Mouse (Mus musculus) hindbrain, embryonic 16.5 days (tissue): ENCODE data around the gene Kcnb1. TPM values are rescaled to one million over a fixed set of nuclear protein-coding genes. Genes with fewer than 3 reads are reported as not detected.

Source experiments
- ATAC-seq: fragments of 200-750 bp; cut with Nextera tagmentation; 2 replicates; pipeline ENCODE4 v1.8.0; 2017; ENCODE audit warnings: moderate TSS enrichment, moderate library complexity
- H3K27ac ChIP-seq: fragments of 300-500 bp; sonication (generic); 2 replicates; pipeline ENCODE4 v1.5.1; 2014; ENCODE audit warnings: low read depth, mild to moderate bottlenecking, control low read depth, low read length, moderate library complexity
- H3K27me3 ChIP-seq: fragments of 300-500 bp; sonication (generic); replicated peaks from 2 replicates; pipeline ENCODE4 v1.6.1; 2014; ENCODE audit warnings: low read length; ENCODE audit not compliant: control insufficient read depth, insufficient read depth
- H3K36me3 ChIP-seq: fragments of 300-500 bp; sonication (generic); 2 replicates; pipeline ENCODE4 v1.6.1; 2014; ENCODE audit warnings: mild to moderate bottlenecking, low read length, moderate library complexity, mixed read lengths; ENCODE audit not compliant: control insufficient read depth, insufficient read depth
- H3K4me1 ChIP-seq: fragments of 300-500 bp; sonication (generic); 2 replicates; pipeline ENCODE4 v1.6.1; 2014; ENCODE audit warnings: low read depth, low read length; ENCODE audit not compliant: control insufficient read depth, insufficient read depth
- H3K4me2 ChIP-seq: fragments of 300-500 bp; sonication (generic); 2 replicates; pipeline ENCODE4 v1.6.1; 2014; ENCODE audit warnings: mild to moderate bottlenecking, low read length, control low read depth, moderate library complexity
- H3K4me3 ChIP-seq: fragments of 300-500 bp; sonication (generic); 2 replicates; pipeline ENCODE4 v1.5.1; 2014; ENCODE audit warnings: mild to moderate bottlenecking, low read length, control low read depth, moderate library complexity
- H3K9ac ChIP-seq: fragments of 300-500 bp; sonication (generic); 2 replicates; pipeline ENCODE4 v1.6.1; 2014; ENCODE audit warnings: low read depth, mild to moderate bottlenecking, control low read depth, low read length, moderate library complexity
- H3K9me3 ChIP-seq: fragments of 300-500 bp; sonication (generic); 2 replicates; pipeline ENCODE4 v1.6.1; 2014; ENCODE audit warnings: mild to moderate bottlenecking, low read length, moderate library complexity; ENCODE audit not compliant: control insufficient read depth
- WGBS: fragments of 180-500 bp; shearing (Covaris S2); extraction: QIAGEN DNeasy Blood & Tissue Kit; methylation state at CpG from one replicate; pipeline ENCODE4 v1.1.7; 2014; 5-methylcytosine and 5-hydroxymethylcytosine counted together
- polyA plus RNA-seq: library from polyadenylated mRNA; unstranded; fragments of >200 nt; fragmentation: Nextera tagmentation; extraction: Ambion mirVana; gene quantifications from 2 replicates; pipeline ENCODE4 v1.2.1, GENCODE M21; 2015

The Kcnb1 gene
- polyA plus RNA-seq, 1 experiment from 2014 or later, result 3.2 TPM

- Histone ChIP-seq H3K4me1 (peaks cover 3% of the 10 kb centered on the region), H3K9ac (no peak overlapping the region), H3K9me3 (no peaks in the 10 kb centered on the region), H3K4me3 (no peak overlapping the region), H3K27ac (no peak overlapping the region), H3K27me3 (no peaks in the 10 kb centered on the region), H3K36me3 (no peaks in the 10 kb centered on the region; the same call in 1 of the 2 replicates), H3K4me2 (no peak overlapping the region)
- ATAC-seq, result no peak
- 85% methylated on average over 8 of the region's 8 CpGs for WGBS
Observed at GRCm38 (mm10) chr2:167181096-167181495, 8.9 kb downstream of the Kcnb1 start.

- Histone ChIP-seq H3K4me1 (peaks cover 2% of the 10 kb centered on the region), H3K4me3 (no peak overlapping the region), H3K4me2 (no peak overlapping the region), H3K27me3 (no peaks in the 10 kb centered on the region), H3K36me3 (no peaks in the 10 kb centered on the region), H3K9ac (no peak overlapping the region), H3K27ac (no peak overlapping the region), H3K9me3 (no peaks in the 10 kb centered on the region)
- no peak for ATAC-seq
- 91% methylated on average over 10 of the region's 10 CpGs for WGBS
Observed at GRCm38 (mm10) chr2:167179301-167179700, 10.7 kb downstream of the Kcnb1 start.

GRCm38 (mm10) chr2:167177231-167177641 is 12.7 kb downstream of the Kcnb1 start:
- H3K27ac ChIP-seq, result no peak overlapping the region
- H3K36me3 ChIP-seq, result peaks cover 9% of the 10 kb centered on the region; the same call in 1 of the 2 replicates
- H3K4me1 ChIP-seq, result no peaks in the 10 kb centered on the region
- WGBS, result 63% methylated on average over 10 of the region's 10 CpGs
- H3K9ac ChIP-seq, result no peak overlapping the region
- H3K27me3 ChIP-seq, result no peaks in the 10 kb centered on the region
- no peak for ATAC-seq
- H3K4me2 ChIP-seq, result no peak overlapping the region
- no peak overlapping the region for H3K4me3 ChIP-seq
- H3K9me3 ChIP-seq, result no peaks in the 10 kb centered on the region

GRCm38 (mm10) chr2:167175284-167175683 is 14.7 kb downstream of the Kcnb1 start:
- H3K4me1 ChIP-seq, result no peaks in the 10 kb centered on the region
- H3K4me2 ChIP-seq, result no peak overlapping the region
- H3K27ac ChIP-seq, result no peak overlapping the region
- no peak overlapping the region for H3K4me3 ChIP-seq
- no peak overlapping the region for H3K9ac ChIP-seq
- WGBS, result 93% methylated on average over 6 of the region's 6 CpGs
- peaks cover 9% of the 10 kb centered on the region; the same call in 1 of the 2 replicates for H3K36me3 ChIP-seq
- H3K9me3 ChIP-seq, result no peaks in the 10 kb centered on the region
- ATAC-seq, result no peak
- H3K27me3 ChIP-seq, result no peaks in the 10 kb centered on the region

- Histone ChIP-seq H3K27me3 (no peaks in the 10 kb centered on the region), H3K9ac (no peak overlapping the region), H3K4me2 (no peak overlapping the region), H3K9me3 (no peaks in the 10 kb centered on the region), H3K4me1 (no peaks in the 10 kb centered on the region), H3K27ac (no peak overlapping the region), H3K36me3 (peaks cover 9% of the 10 kb centered on the region; the same call in 1 of the 2 replicates), H3K4me3 (no peak overlapping the region)
- no peak for ATAC-seq
- 79% methylated on average over 5 of the region's 5 CpGs for WGBS
Observed at GRCm38 (mm10) chr2:167173051-167173875, 16.7 kb downstream of the Kcnb1 start.

GRCm38 (mm10) chr2:167167515-167168212 is 22.3 kb downstream of the Kcnb1 start:
- no peak overlapping the region for H3K4me2 ChIP-seq
- H3K4me3 ChIP-seq, result no peak overlapping the region
- no peak for ATAC-seq
- H3K27me3 ChIP-seq, result no peaks in the 10 kb centered on the region
- no peak overlapping the region for H3K27ac ChIP-seq
- H3K4me1 ChIP-seq, result no peaks in the 10 kb centered on the region; the same call in 1 of the 2 replicates
- no peaks in the 10 kb centered on the region for H3K36me3 ChIP-seq
- no peak overlapping the region for H3K9ac ChIP-seq
- 61% methylated on average over 11 of the region's 11 CpGs for WGBS
- H3K9me3 ChIP-seq, result no peaks in the 10 kb centered on the region

- Histone ChIP-seq H3K9me3 (no peaks in the 10 kb centered on the region), H3K4me3 (no peak overlapping the region), H3K9ac (no peak overlapping the region), H3K36me3 (no peaks in the 10 kb centered on the region), H3K4me1 (no peaks in the 10 kb centered on the region; the same call in 1 of the 2 replicates), H3K27ac (no peak overlapping the region), H3K4me2 (no peak overlapping the region), H3K27me3 (no peaks in the 10 kb centered on the region)
- 91% methylated on average over 9 of the region's 9 CpGs for WGBS
- no peak for ATAC-seq
Observed at GRCm38 (mm10) chr2:167163600-167163999, 26.4 kb downstream of the Kcnb1 start.

GRCm38 (mm10) chr2:167163134-167163533 is 26.8 kb downstream of the Kcnb1 start:
- Histone ChIP-seq H3K4me2 (no peak overlapping the region), H3K4me1 (no peaks in the 10 kb centered on the region; the same call in 1 of the 2 replicates), H3K27ac (no peak overlapping the region), H3K27me3 (no peaks in the 10 kb centered on the region), H3K4me3 (no peak overlapping the region), H3K9me3 (no peaks in the 10 kb centered on the region), H3K36me3 (no peaks in the 10 kb centered on the region), H3K9ac (no peak overlapping the region)
- WGBS, result 78% methylated on average over 10 of the region's 10 CpGs
- peak; percentile 46 for ATAC-seq

- Histone ChIP-seq H3K27me3 (no peaks in the 10 kb centered on the region), H3K4me2 (no peak overlapping the region), H3K4me1 (no peaks in the 10 kb centered on the region; the same call in 1 of the 2 replicates), H3K9me3 (no peaks in the 10 kb centered on the region), H3K4me3 (no peak overlapping the region), H3K9ac (no peak overlapping the region), H3K27ac (no peak overlapping the region), H3K36me3 (no peaks in the 10 kb centered on the region)
- 53% methylated on average over 10 of the region's 10 CpGs for WGBS
- ATAC-seq, result no peak; the same call in 1 of the 2 replicates
Observed at GRCm38 (mm10) chr2:167162516-167163021, 27.4 kb downstream of the Kcnb1 start.
